Mouse (Mus musculus) C2C12 (cell line): Measurements from ENCODE around the gene Rps24. TPM values are rescaled to one million over a fixed set of nuclear protein-coding genes. Genes with fewer than 3 reads are reported as not detected.

Experiments used
- H3K27me3 ChIP-seq: one replicate; pipeline ENCODE4 v1.6.1; 2011; ENCODE audit not compliant: control insufficient read depth, insufficient read depth, insufficient read length
- H3K36me3 ChIP-seq: one replicate; pipeline ENCODE4 v1.6.1; 2011; ENCODE audit not compliant: control insufficient read depth, insufficient read depth
- H3K4me3 ChIP-seq: one replicate; pipeline ENCODE4 v1.5.1; 2011; ENCODE audit warnings: mild to moderate bottlenecking, control low read depth; ENCODE audit not compliant: poor library complexity, insufficient read depth, severe bottlenecking
- H3K79me2 ChIP-seq: one replicate; pipeline ENCODE4 v1.6.1; 2011; ENCODE audit not compliant: control insufficient read depth, insufficient read depth
- H3K79me3 ChIP-seq: one replicate; pipeline ENCODE4 v1.6.1; 2011; ENCODE audit warnings: low read depth, control low read depth
- H3ac ChIP-seq: one replicate; pipeline ENCODE3; 2011; ENCODE audit warnings: low read depth; ENCODE audit not compliant: control insufficient read depth, insufficient read length
- CEBPB ChIP-seq: IDR thresholded peaks from one replicate; pipeline ENCODE4 v1.6.1; 2011; ENCODE audit warnings: low read depth, mild to moderate bottlenecking, control low read depth, moderate library complexity
- CTCF ChIP-seq: IDR thresholded peaks from one replicate; pipeline ENCODE4 v1.5.1; 2011; ENCODE audit not compliant: control insufficient read depth, insufficient read depth, insufficient read length
- FOSL1 ChIP-seq: IDR thresholded peaks from one replicate; pipeline ENCODE4 v1.8.0; 2011; ENCODE audit warnings: mild to moderate bottlenecking, low read length; ENCODE audit not compliant: poor library complexity, insufficient read depth, severe bottlenecking
- MAX ChIP-seq: IDR thresholded peaks from one replicate; pipeline ENCODE4 v1.6.1; 2011; ENCODE audit warnings: mild to moderate bottlenecking, control low read depth
- MYOD1 ChIP-seq: IDR thresholded peaks from one replicate; pipeline ENCODE4 v1.6.1; 2011; ENCODE audit warnings: low read depth; ENCODE audit not compliant: control insufficient read depth, insufficient read length
- MYOG ChIP-seq: IDR thresholded peaks from one replicate; pipeline ENCODE4 v1.6.1; 2011; ENCODE audit not compliant: control insufficient read depth, insufficient read length; ENCODE audit errors: extremely low read depth
- USF1 ChIP-seq: IDR thresholded peaks from one replicate; pipeline ENCODE4 v1.6.1; 2011; ENCODE audit warnings: low read depth, mild to moderate bottlenecking, control low read depth, moderate library complexity
- polyA plus RNA-seq: library from polyadenylated mRNA; unstranded; fragments of >200 nt; fragmentation: generic; extraction: Trizol; gene quantifications from one replicate; pipeline ENCODE4 v1.2.1, GENCODE M21; 2012; ENCODE audit warnings: missing spikeins

The Rps24 gene
- polyA plus RNA-seq, 1 experiment, result 3,018 TPM

- H3K79me2 ChIP-seq, result no peaks in the 10 kb centered on the region
- H3K4me3 ChIP-seq, result no peak overlapping the region
- H3K79me3 ChIP-seq, result no peaks in the 10 kb centered on the region
- H3K36me3 ChIP-seq, result no peaks in the 10 kb centered on the region
- H3ac ChIP-seq, result no peak overlapping the region
- H3K27me3 ChIP-seq, result peaks cover 9% of the 10 kb centered on the region
- TF ChIP-seq USF1, result no peak
- no peak for TF ChIP-seq FOSL1
- TF ChIP-seq MYOD1, result no peak
- TF ChIP-seq MAX, result no peak
- TF ChIP-seq MYOG, result no peak
- no peak for TF ChIP-seq CEBPB
- no peak for TF ChIP-seq CTCF
Measured at GRCm38 (mm10) chr14:24508070-24508773, 21.3 kb downstream of the Rps24 start.

DNA sequence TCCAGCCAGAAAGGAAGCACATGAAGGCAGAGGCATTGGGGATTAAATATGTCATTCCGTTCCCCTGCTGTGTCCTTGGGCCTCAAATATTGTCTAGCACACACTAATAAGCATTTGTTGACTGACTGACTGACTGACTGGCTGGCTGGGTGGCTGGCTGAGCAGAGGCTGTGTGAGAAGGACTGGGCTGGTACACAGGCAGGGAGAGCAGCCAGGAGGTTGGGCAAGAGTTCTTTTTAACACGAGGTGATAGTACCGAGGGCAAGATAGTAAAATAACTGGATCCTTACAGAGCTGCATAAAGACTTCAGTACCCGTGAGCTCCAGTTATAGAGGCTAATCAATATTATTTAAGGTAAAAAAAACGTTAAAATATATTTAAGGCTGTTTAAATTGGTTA is 22.6 kb downstream of the Rps24 start:
- Histone ChIP-seq H3K79me2 (no peaks in the 10 kb centered on the region), H3K4me3 (no peak overlapping the region), H3K36me3 (no peaks in the 10 kb centered on the region), H3K79me3 (no peaks in the 10 kb centered on the region), H3ac (no peak overlapping the region), H3K27me3 (peaks cover 9% of the 10 kb centered on the region)
- TF ChIP-seq MAX, result no peak
- TF ChIP-seq USF1, result no peak

DNA sequence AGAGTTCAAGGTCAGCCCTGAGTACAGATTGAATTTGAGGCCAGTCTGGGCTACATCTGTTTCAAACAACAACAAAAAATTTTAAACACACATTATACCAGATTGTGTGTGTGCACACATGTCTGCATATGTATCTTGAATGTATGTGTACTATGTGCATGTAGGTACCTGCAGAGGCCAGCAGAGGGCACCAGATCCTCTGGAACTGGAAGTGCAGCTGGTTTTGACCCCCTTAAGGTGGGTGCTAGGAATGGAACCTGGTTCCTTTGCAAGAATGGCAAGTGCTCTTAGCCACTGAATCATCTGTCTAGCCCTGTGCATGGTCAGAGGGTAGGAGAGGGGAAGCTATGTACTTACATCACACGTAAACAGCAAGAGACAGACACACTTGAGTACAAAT is 23.3 kb downstream of the Rps24 start:
- TF ChIP-seq CEBPB (no peak), CTCF (no peak), MYOG (no peak), MAX (no peak), FOSL1 (no peak), USF1 (no peak), MYOD1 (no peak)
- H3K79me3 ChIP-seq, result no peaks in the 10 kb centered on the region
- peaks cover 9% of the 10 kb centered on the region for H3K27me3 ChIP-seq
- H3K79me2 ChIP-seq, result no peaks in the 10 kb centered on the region
- no peak overlapping the region for H3K4me3 ChIP-seq
- H3K36me3 ChIP-seq, result no peaks in the 10 kb centered on the region
- no peak overlapping the region for H3ac ChIP-seq

DNA sequence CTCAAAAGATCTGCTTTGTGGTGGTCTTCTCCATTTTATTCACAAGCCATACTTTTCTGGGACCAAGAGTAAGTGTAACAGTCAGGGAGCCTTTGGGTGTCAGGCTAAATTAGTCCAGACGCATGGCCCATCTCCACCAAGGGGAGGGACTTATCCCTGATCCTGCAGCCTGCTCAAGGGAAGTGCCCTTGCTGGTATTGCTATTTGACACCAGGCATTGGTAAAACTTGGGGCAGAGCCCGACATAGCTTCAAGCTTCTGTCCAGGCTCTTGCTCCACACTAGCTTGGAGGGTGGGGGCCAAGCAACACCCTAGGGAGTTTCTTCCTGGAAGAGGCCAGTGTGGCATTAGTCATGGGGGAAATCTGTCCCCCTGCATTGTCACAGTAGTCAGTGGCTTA is 23.8 kb downstream of the Rps24 start:
- Histone ChIP-seq H3K4me3 (no peak overlapping the region), H3K36me3 (no peaks in the 10 kb centered on the region), H3K79me2 (no peaks in the 10 kb centered on the region), H3K27me3 (peaks cover 9% of the 10 kb centered on the region), H3ac (no peak overlapping the region), H3K79me3 (no peaks in the 10 kb centered on the region)
- TF ChIP-seq MYOG, result no peak
- no peak for TF ChIP-seq USF1
- no peak for TF ChIP-seq CTCF
- TF ChIP-seq CEBPB, result no peak
- no peak for TF ChIP-seq MAX
- no peak for TF ChIP-seq FOSL1
- no peak for TF ChIP-seq MYOD1

DNA sequence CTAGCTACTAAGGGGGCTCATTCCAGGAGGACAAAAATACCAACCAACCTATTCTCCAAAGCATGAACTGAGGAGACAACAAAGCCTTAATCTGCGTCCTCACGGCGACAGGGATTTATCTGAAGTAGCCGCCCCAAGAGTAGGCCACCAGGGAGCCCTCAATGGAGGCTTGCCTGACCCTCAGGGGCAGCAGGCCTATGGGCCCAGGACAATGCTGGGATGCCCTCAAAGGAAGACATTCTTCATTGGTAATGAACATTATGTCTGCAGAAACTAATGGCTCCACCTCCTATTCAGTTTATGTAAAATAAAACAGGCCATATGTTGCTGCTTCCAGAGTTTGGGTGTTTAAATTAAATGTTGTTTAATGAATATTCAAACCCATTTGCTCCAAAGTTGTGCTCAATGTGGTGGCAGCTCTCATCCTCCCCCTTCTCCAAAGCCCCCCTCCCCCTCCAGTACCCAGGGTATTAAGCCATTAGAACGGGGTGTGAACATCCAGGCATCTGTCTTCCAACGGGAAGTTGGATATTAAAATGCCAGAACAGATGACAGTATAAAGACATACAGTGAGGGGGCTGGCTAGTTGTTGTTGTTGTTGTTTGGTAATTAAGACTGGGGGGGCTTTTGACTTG is 25.7 kb downstream of the Rps24 start:
- no peaks in the 10 kb centered on the region for H3K79me2 ChIP-seq
- no peaks in the 10 kb centered on the region for H3K36me3 ChIP-seq
- peaks cover 4% of the 10 kb centered on the region for H3K27me3 ChIP-seq
- H3K79me3 ChIP-seq, result no peaks in the 10 kb centered on the region
- H3K4me3 ChIP-seq, result no peak overlapping the region
- H3ac ChIP-seq, result no peak overlapping the region
- no peak for TF ChIP-seq MYOD1
- no peak for TF ChIP-seq MYOG
- TF ChIP-seq CEBPB, result no peak
- TF ChIP-seq FOSL1, result no peak
- TF ChIP-seq USF1, result no peak
- TF ChIP-seq CTCF, result no peak
- TF ChIP-seq MAX, result no peak

- Histone ChIP-seq H3K4me3 (no peak overlapping the region), H3K36me3 (no peaks in the 10 kb centered on the region), H3K79me3 (no peaks in the 10 kb centered on the region), H3ac (no peak overlapping the region), H3K79me2 (no peaks in the 10 kb centered on the region), H3K27me3 (peaks cover 32% of the 10 kb centered on the region)
- TF ChIP-seq MYOD1, result no peak
- TF ChIP-seq USF1, result no peak
- TF ChIP-seq CEBPB, result no peak
- no peak for TF ChIP-seq CTCF
Measured at GRCm38 (mm10) chr14:24521597-24521996, 34.7 kb downstream of the Rps24 start.
